Mouse (Mus musculus): ENCODE measurements around the gene Trp53bp2.

DNA sequence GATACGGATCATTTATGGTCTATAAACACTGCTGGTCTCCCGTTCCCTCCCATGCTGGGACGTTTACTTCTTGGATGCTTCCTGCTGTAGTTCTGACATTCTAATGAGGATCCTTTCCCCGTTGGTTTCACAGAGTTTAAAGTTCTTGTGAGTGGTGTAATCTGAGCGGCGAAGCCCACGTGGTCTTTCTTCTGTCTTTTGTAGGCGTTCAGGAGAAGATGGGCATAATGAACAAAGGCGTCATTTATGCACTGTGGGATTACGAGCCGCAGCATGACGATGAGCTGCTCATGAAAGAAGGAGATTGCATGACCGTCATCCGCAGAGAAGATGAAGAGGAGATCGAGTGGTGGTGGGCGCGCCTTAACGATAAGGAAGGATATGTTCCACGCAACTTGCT lies 49.6 kb downstream of the Trp53bp2 start:
- no peak for TF ChIP-seq CTCF (IDR thresholded peaks at IDR 0.05; ENCODE audit: extremely low read depth, insufficient read depth, insufficient read length, insufficient replicate concordance)
- no peak for TF ChIP-seq POLR2A (IDR thresholded peaks at IDR 0.05; ENCODE audit: low read depth, low read length)

Data from spleen, adult 2 months (tissue).